Mouse (Mus musculus): ENCODE results near the gene Gm13287. TPM values are rescaled to one million over a fixed set of nuclear protein-coding genes. Genes with fewer than 3 reads are reported as not detected.

The Gm13287 gene
- total RNA-seq, 2 experiments from 2014 or later, result not detected

Other genes starting within 250 kb of the Gm13287 start
- not detected for gene Ifna15, start 245.0 kb upstream of the Gm13287 start, total RNA-seq (2021)
- not detected for gene Ifna14, start 231.5 kb upstream of the Gm13287 start, total RNA-seq (2021)
- not detected for gene Ifna9, start 210.9 kb upstream of the Gm13287 start, total RNA-seq (2021)
- not detected for gene Ifna12, start 199.9 kb upstream of the Gm13287 start, total RNA-seq (2021)
- not detected for gene C87499, start 168.8 kb upstream of the Gm13287 start, total RNA-seq (2021)
- gene Ifna13, start 158.8 kb upstream of the Gm13287 start, total RNA-seq (2021), result not detected
- not detected for gene Ifna16, start 126.3 kb upstream of the Gm13287 start, total RNA-seq (2021)
- not detected for gene Ifna2, start 119.3 kb upstream of the Gm13287 start, total RNA-seq (2021)
- not detected for gene Ifnab, start 111.9 kb upstream of the Gm13287 start, total RNA-seq (2021)
- under 1 TPM in 1 of 2 experiments, not detected in 1; 0.41 TPM for gene Gm26566, start 81.4 kb upstream of the Gm13287 start, total RNA-seq (2021)
- gene Klhl9, start 80.8 kb upstream of the Gm13287 start, total RNA-seq (2021), result 10 to 100 TPM; 51.0 to 57.1 TPM
- gene Gm13271, start 48.4 kb upstream of the Gm13287 start, total RNA-seq (2021), result not detected
- gene Gm13283, start 43.1 kb upstream of the Gm13287 start, total RNA-seq (2021), result not detected
- not detected for gene Gm13290, start 29.4 kb upstream of the Gm13287 start, total RNA-seq (2021)
- gene Gm13289, start 26.3 kb upstream of the Gm13287 start, total RNA-seq (2021), result not detected
- not detected for gene Gm13272, start 23.4 kb upstream of the Gm13287 start, total RNA-seq (2021)
- gene Ifnz, start 21.1 kb upstream of the Gm13287 start, total RNA-seq (2021), result not detected
- gene Gm13276, start 17.5 kb upstream of the Gm13287 start, total RNA-seq (2021), result not detected
- not detected for gene Gm13277, start 14.6 kb upstream of the Gm13287 start, total RNA-seq (2021)
- not detected for gene Gm13278, start 11.7 kb upstream of the Gm13287 start, total RNA-seq (2021)
- not detected for gene Gm13275, start 8.8 kb upstream of the Gm13287 start, total RNA-seq (2021)
- not detected for gene Gm13279, start 5.9 kb upstream of the Gm13287 start, total RNA-seq (2021)
- gene Gm13285, start 3.6 kb upstream of the Gm13287 start, total RNA-seq (2021), result not detected
- gene Gm13288, start 2.3 kb downstream of the Gm13287 start, total RNA-seq (2021), result not detected
- gene Ifna7, start 13.0 kb downstream of the Gm13287 start, total RNA-seq (2021), result not detected
- gene Ifna11, start 16.7 kb downstream of the Gm13287 start, total RNA-seq (2021), result not detected
- not detected for gene Ifna6, start 24.2 kb downstream of the Gm13287 start, total RNA-seq (2021)
- gene Ifna5, start 32.3 kb downstream of the Gm13287 start, total RNA-seq (2021), result not detected
- not detected for gene Ifna4, start 38.6 kb downstream of the Gm13287 start, total RNA-seq (2021)
- gene Ifna1, start 46.8 kb downstream of the Gm13287 start, total RNA-seq (2021), result not detected
- gene Ifne, start 76.9 kb downstream of the Gm13287 start, total RNA-seq (2021), result not detected

Data from gastrocnemius, postnatal 14 days (tissue).